Mouse (Mus musculus) liver, adult 2 months (tissue): ENCODE results near the gene Gm28043.

ENCODE experiments used
- CTCF ChIP-seq: fragments of 200-500 bp; IDR thresholded peaks from 2 replicates; pipeline ENCODE4 v1.5.1; 2011; ENCODE audit warnings: low read depth, low read length, control low read depth
- POLR2A ChIP-seq: fragments of 200-500 bp; IDR thresholded peaks from 2 replicates; pipeline ENCODE4 v1.6.1; 2011; ENCODE audit warnings: low read length, control low read depth; ENCODE audit not compliant: insufficient read depth; ENCODE audit errors: extremely low read depth

DNA sequence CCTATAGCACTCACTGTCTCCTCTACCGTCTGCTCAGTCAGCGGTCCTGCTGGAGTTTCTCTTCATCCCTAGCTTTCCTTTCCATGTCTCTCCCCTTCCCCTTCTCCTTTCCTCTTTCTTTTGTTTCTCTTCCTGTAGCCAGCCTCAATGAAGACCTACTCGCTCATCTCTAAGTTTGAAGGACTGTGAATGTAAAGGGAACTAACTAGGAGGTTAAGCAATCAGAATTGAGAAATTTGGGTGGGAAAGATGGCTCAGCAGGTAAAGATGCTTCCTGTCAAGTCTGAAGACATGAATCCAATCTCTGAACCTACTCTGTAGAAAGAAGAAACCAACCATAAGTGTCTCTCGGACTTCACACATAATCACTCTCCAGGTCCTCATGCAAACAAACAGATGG is 58.6 kb downstream of the Gm28043 start:
- TF ChIP-seq POLR2A (no peak), CTCF (no peak)
